Comparison of ENCODE assay signal across 12 mouse cellular contexts in the genomic region with DNA sequence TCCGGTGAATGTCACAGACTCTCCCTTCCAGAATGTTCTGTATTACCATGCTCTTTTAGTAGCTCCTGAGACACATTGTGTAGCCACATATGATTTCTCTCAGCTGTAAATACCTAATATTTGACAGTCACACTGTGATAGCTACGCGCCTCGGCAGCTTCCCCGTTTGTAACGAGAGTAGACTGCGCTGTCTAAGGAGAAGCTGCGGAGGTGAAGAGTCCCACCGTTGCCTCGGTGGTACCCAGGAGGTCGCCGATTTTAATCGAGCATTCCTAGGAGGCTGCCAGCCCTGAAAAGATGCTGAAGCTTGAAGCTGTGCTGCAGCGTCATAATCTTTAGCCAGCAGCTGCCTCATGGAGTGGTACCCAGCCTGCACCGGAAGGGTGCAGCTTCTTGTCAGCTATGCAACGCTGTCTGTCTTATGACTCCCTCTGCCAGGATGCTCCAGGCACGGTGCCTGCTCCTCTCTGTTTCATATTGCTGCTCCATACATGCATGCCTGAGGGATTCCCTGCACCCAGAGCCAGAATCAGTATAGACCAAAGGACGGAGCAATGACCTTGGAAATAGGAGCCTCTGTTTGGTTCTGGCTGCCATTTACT. TPM values are rescaled to one million over a fixed set of nuclear protein-coding genes. Genes with fewer than 3 reads are reported as not detected.
DNase-seq lines count a peak whose midpoint lies in the region; ATAC-seq and TF ChIP-seq lines count a peak whose summit lies in the region.
"Had no signal": no experiment of that assay in that cellular context is flagged by ENCODE, and none has a peak within 500 bp of the region (broad histone marks: within the 10 kb centered on the region; RNA-seq: fewer than 3 reads in every experiment).

No protein-coding gene starts in this region.

- TF ChIP-seq EP300 in stomach, postnatal 0 days (optimal IDR thresholded peaks at IDR 0.05), result no peak

- H3K4me2 ChIP-seq in hindbrain, embryonic 16.5 days (ENCODE audit: low read length), result no peak overlapping the region; the same call in 1 of the 2 replicates
- H3K4me2 ChIP-seq in neural tube, embryonic 14.5 days (ENCODE audit: low read depth, low read length), result no peak overlapping the region
- no peak overlapping the region for H3K4me2 ChIP-seq in stomach, postnatal 0 days (replicated peaks; ENCODE audit: low read depth)
- H3K4me2 ChIP-seq: stomach, embryonic 15.5 days had no signal

- no peaks in the 10 kb centered on the region for H3K36me3 ChIP-seq in hindbrain, embryonic 16.5 days (ENCODE audit: control insufficient read depth, insufficient read depth, low read length)
- no peaks in the 10 kb centered on the region for H3K36me3 ChIP-seq in neural tube, embryonic 14.5 days (ENCODE audit: control insufficient read depth, insufficient read depth, low read length)
- H3K36me3 ChIP-seq in stomach, postnatal 0 days (ENCODE audit: control insufficient read depth, insufficient read depth, low read length), result no peaks in the 10 kb centered on the region
- H3K36me3 ChIP-seq: heart, embryonic 10.5 days; stomach, embryonic 15.5 days had no signal

- H3K9ac ChIP-seq in hindbrain, embryonic 16.5 days (ENCODE audit: low read depth, low read length), result no peak overlapping the region
- H3K9ac ChIP-seq in neural tube, embryonic 14.5 days (replicated peaks; ENCODE audit: low read depth, low read length), result no peak overlapping the region
- no peak overlapping the region for H3K9ac ChIP-seq in stomach, postnatal 0 days (ENCODE audit: low read length)
- H3K9ac ChIP-seq: stomach, embryonic 15.5 days had no signal

- H3K9me3 ChIP-seq in hindbrain, embryonic 16.5 days (ENCODE audit: control insufficient read depth, low read length), result no peaks in the 10 kb centered on the region
- H3K9me3 ChIP-seq in neural tube, embryonic 14.5 days (ENCODE audit: control insufficient read depth, low read length), result no peaks in the 10 kb centered on the region
- H3K9me3 ChIP-seq in stomach, postnatal 0 days (ENCODE audit: control insufficient read depth, low read length), result no peaks in the 10 kb centered on the region
- H3K9me3 ChIP-seq: heart, embryonic 10.5 days; megakaryocyte, embryonic 14.5 days; stomach, embryonic 15.5 days had no signal

- H3K4me1 ChIP-seq in hindbrain, embryonic 16.5 days (ENCODE audit: control insufficient read depth, insufficient read depth, low read depth, low read length), result no peaks in the 10 kb centered on the region
- H3K4me1 ChIP-seq in neural tube, embryonic 14.5 days (ENCODE audit: control insufficient read depth, insufficient read depth, low read length), result no peaks in the 10 kb centered on the region
- no peaks in the 10 kb centered on the region for H3K4me1 ChIP-seq in stomach, postnatal 0 days (replicated peaks; ENCODE audit: control insufficient read depth, insufficient read depth)
- H3K4me1 ChIP-seq: heart, embryonic 10.5 days; megakaryocyte, embryonic 14.5 days; stomach, embryonic 15.5 days had no signal

- DNase-seq in cerebellum, postnatal 36 days, result no peak
- peak; percentile 7 to 10 for DNase-seq in left cerebral cortex, postnatal 14 days (ENCODE audit: low spot score in 2 of 2)
- no peak for DNase-seq in left cerebral cortex, postnatal 10 days (ENCODE audit: extremely low spot score in 1 of 2, low spot score in 2 of 2)
- no peak for DNase-seq in stomach, postnatal 0 days (ENCODE audit: low spot score)

- no peak for TF ChIP-seq CTCF in stomach, postnatal 0 days (IDR thresholded peaks at IDR 0.05; ENCODE audit: low read depth)

- intact Hi-C loops in left cerebral cortex, postnatal 14 days (cut with DNase I), result loop anchor here (1.0 to 2.0 kb wide), 2 partner anchors 347 to 402 kb away; no protein-coding TSS in a partner anchor
- intact Hi-C loops in left cerebral cortex, postnatal 10 days (cut with DNase I), result loop anchor here (1.0 kb wide), 2 partner anchors 347 to 402 kb away; no protein-coding TSS in a partner anchor

- H3K27ac ChIP-seq in hindbrain, embryonic 16.5 days (ENCODE audit: low read depth, low read length), result no peak overlapping the region
- H3K27ac ChIP-seq in neural tube, embryonic 14.5 days (ENCODE audit: low read depth, low read length), result no peak overlapping the region
- no peak overlapping the region for H3K27ac ChIP-seq in stomach, postnatal 0 days (replicated peaks)
- H3K27ac ChIP-seq: heart, embryonic 10.5 days; stomach, embryonic 15.5 days had no signal

- H3K27me3 ChIP-seq in hindbrain, embryonic 16.5 days (replicated peaks; ENCODE audit: control insufficient read depth, insufficient read depth, low read length), result no peaks in the 10 kb centered on the region
- no peaks in the 10 kb centered on the region for H3K27me3 ChIP-seq in neural tube, embryonic 14.5 days (ENCODE audit: control insufficient read depth, insufficient read depth, low read length)
- no peaks in the 10 kb centered on the region for H3K27me3 ChIP-seq in stomach, postnatal 0 days (ENCODE audit: control insufficient read depth, insufficient read depth, low read length)
- H3K27me3 ChIP-seq: Patski; stomach, embryonic 15.5 days had no signal

- H3K4me3 ChIP-seq in hindbrain, embryonic 16.5 days (ENCODE audit: low read length), result no peak overlapping the region
- H3K4me3 ChIP-seq in neural tube, embryonic 14.5 days (ENCODE audit: low read depth, low read length), result no peak overlapping the region
- no peak overlapping the region for H3K4me3 ChIP-seq in stomach, postnatal 0 days (ENCODE audit: low read depth, low read length)
- H3K4me3 ChIP-seq: heart, embryonic 10.5 days; megakaryocyte, embryonic 14.5 days; stomach, embryonic 15.5 days had no signal

- 71% methylated on average over 18 of the region's 18 CpGs for WGBS in hindbrain, embryonic 16.5 days
- WGBS in neural tube, embryonic 14.5 days, result 72% methylated on average over 18 of the region's 18 CpGs
- 84% methylated on average over 18 of the region's 18 CpGs for WGBS in stomach, postnatal 0 days

- peak; percentile 29; the same call in 1 of the 2 replicates for ATAC-seq in cerebellum, adult (ENCODE audit: insufficient number of reproducible peaks, low FRiP score, low TSS enrichment)
- ATAC-seq in hindbrain, embryonic 16.5 days, result peak; percentile 72
- ATAC-seq in neural tube, embryonic 14.5 days (ENCODE audit: low read depth), result peak; percentile 66; the same call in 1 of the 2 replicates
- no peak for ATAC-seq in stomach, postnatal 0 days (ENCODE audit: low FRiP score, low TSS enrichment)
- ATAC-seq in activated CD4-positive, CD25-positive, alpha-beta regulatory T cell, adult 4 months, result no peak
- ATAC-seq: Patski had no signal

RNA-seq across cellular contexts. Expression of gene Masp1, which starts 30.5 kb away (rescaled TPM):
- total RNA-seq in left cerebral cortex, postnatal 14 days (2021), result 10 to 100 TPM; 14.5 to 17.3 TPM
- total RNA-seq in left cerebral cortex, postnatal 10 days (2021), result 10 to 100 TPM; 19.8 to 20.9 TPM
- polyA plus RNA-seq in hindbrain, embryonic 16.5 days (2015; fragmentation: Nextera tagmentation; extraction: Ambion mirVana), result 28.0 and 29.9 TPM in 2 replicates
- 31.5 and 35.6 TPM in 2 replicates for polyA plus RNA-seq in neural tube, embryonic 14.5 days (2014; fragmentation: Nextera tagmentation; extraction: Ambion mirVana)
- 0.46 and 0.68 TPM in 2 replicates for polyA plus RNA-seq in stomach, postnatal 0 days (2015; fragmentation: Nextera tagmentation; extraction: Ambion mirVana)
- polyA plus RNA-seq in activated CD4-positive, CD25-positive, alpha-beta regulatory T cell, adult 4 months (2017; shearing (Covaris generic)), result not detected

RNA-seq across cellular contexts. Expression of gene Rtp4, which starts 31.0 kb away (rescaled TPM):
- 1 to 10 TPM in 1 of 2 experiments, under 1 TPM in 1; 0.62 to 1.4 TPM for total RNA-seq in left cerebral cortex, postnatal 14 days (2021)
- 1 to 10 TPM in 1 of 2 experiments, not detected in 1; 1.7 TPM for total RNA-seq in left cerebral cortex, postnatal 10 days (2021)
- 4.0 and 4.3 TPM in 2 replicates for polyA plus RNA-seq in hindbrain, embryonic 16.5 days (2015; fragmentation: Nextera tagmentation; extraction: Ambion mirVana)
- polyA plus RNA-seq in neural tube, embryonic 14.5 days (2014; fragmentation: Nextera tagmentation; extraction: Ambion mirVana), result 1.6 and 3.1 TPM in 2 replicates
- 19.7 and 20.0 TPM in 2 replicates for polyA plus RNA-seq in stomach, postnatal 0 days (2015; fragmentation: Nextera tagmentation; extraction: Ambion mirVana)
- 100 to 1,000 TPM; 129 to 178 TPM for polyA plus RNA-seq in activated CD4-positive, CD25-positive, alpha-beta regulatory T cell, adult 4 months (2017; shearing (Covaris generic))

Comparison
In these comparisons a context has a peak if more than half of its experiments do, and no peak if none do; other contexts are left out.
1. DNase-seq: peak in left cerebral cortex, postnatal 14 days (2 of 2); none in cerebellum, postnatal 36 days (0 of 2), left cerebral cortex, postnatal 10 days (0 of 2) and stomach, postnatal 0 days (single experiment).
2. ATAC-seq: peak in cerebellum, adult (single experiment), hindbrain, embryonic 16.5 days (single experiment) and neural tube, embryonic 14.5 days (single experiment); none in stomach, postnatal 0 days (single experiment) and activated CD4-positive, CD25-positive, alpha-beta regulatory T cell, adult 4 months (single experiment).
3. RNA of gene Masp1, which starts 30.5 kb away (polyA plus RNA-seq): 31.5 to 35.6 TPM in neural tube, embryonic 14.5 days and 28.0 to 29.9 TPM in hindbrain, embryonic 16.5 days; 0.46 to 0.68 TPM in stomach, postnatal 0 days and not detected in activated CD4-positive, CD25-positive, alpha-beta regulatory T cell, adult 4 months; every median in the first group is over 10 times any median in the second.